Mouse (Mus musculus) G1E-ER4 (cell line): ENCODE results near the gene Phldb3. TPM values are rescaled to one million over a fixed set of nuclear protein-coding genes. Genes with fewer than 3 reads are reported as not detected.

ENCODE experiments used
- GATA1 ChIP-seq: IDR thresholded peaks from one replicate; pipeline ENCODE4 v1.8.0; 2012; ENCODE audit warnings: low read length, inconsistent platforms
- polyA plus RNA-seq: library from polyadenylated mRNA; stranded (reverse); fragments of >175 nt; gene quantifications from 2 replicates; pipeline ENCODE4 v1.2.3, GENCODE M21; 2012

Gene Phldb3
- 2.3 and 3.3 TPM in 2 replicates for polyA plus RNA-seq

DNA sequence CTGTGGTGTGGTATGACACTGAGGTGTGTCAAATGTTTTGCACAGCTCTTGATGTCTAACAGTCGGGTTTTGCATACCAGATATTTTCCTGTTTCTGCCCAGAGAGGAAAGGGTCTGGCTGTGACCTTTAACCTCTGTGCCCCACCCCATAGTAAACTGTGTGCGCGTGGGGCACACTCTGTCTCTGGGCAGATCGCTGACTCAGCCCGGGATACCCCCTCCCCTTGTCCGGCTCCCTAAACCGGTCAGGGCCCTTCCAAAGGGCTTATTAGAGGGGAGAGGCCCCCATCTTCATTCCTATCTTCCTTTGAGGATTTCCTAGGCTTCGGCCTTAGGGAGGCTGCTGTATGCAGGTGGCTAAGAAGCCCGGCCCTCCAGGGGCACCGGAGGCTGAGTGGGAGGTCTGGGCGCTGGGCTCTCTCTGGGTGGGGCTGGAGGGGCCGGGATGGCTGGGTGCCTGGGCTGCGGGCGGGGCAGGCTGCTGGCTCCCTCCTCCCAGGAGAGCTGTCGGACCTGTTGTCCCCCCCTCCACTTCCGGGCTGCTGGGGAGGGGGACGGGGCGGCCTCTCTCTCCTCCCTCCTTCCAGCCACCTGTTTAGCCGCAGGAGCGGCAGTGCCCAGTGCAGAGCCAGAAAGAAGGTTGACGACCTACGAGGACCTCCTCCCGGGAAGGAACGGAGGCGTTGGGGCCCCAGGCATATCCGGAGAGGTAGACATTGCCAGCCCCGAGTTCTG lies at the start of gene Phldb3:
Phldb3 (plus strand) TSS at position 620 of the 735 bp plus-strand sequence.
- TF ChIP-seq GATA1 = no peak

DNA sequence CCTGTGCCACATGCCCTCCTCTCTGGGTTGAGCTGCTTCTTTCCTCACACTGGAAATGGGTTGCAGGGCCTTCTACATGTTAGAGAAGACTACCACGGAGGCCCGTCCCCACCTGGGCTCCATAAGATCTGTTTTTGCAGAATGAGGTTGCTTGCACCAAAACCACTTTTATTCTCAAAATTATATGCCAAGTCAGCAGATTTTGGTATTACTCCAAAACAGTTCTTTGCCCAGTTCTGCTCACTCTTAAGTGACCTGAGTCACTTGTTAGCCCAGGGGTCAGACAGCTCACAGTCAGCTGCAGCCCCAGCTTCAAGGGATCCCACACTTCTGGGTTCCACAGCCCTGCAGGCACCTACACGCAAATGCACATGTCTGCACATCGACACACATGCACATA lies 49.1 kb upstream of the Phldb3 start:
- no peak for TF ChIP-seq GATA1

DNA sequence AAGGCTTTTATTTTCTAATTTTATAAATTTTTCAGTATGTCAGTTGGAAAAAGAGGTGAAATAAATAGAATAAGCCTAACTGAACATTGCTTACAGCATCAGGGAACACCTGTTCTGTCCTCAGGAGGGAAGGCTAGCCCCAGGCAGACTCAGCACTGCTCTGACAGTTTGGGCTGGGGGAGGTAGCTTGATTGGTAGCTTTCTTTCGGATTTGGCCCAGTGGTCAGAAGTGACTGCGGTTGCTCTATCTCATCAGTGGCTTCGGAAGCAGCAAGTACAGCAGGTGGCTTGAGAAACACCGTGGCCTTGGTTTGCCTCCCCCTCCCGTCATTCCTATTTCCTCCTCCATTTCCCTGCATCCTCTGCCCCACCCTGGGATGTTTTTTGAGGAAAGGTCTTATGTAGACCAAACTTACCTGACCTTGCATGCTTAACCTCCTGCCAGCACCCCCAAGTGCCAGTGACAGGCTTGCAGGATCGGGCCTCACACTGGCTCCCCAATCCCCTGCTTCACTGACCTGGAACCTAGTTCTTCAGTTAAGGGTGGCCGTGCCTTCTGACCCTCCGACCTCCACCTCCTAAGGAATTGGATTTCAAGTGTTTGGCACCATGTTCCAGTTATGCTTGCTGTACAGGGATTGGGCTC lies 47.2 kb upstream of the Phldb3 start:
- no peak for TF ChIP-seq GATA1

DNA sequence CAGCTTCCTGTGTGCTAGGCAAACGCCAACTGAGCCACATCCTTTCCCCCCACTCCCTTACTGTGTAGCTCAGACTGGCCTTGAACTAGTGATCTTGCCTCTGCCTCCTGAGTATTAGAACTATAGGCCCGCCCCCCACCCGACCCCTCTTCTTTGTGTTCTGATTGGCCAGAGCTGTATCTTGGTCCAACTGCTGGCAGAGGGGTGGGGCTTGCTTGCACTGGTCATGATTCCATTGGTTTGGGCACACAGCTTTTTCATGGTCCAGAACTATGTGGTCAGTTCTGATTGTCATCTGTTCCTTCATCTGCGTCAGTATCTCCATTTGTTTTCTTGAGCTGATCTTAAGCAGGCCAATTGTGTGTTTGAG lies 46.7 kb upstream of the Phldb3 start:
- TF ChIP-seq GATA1 = no peak

DNA sequence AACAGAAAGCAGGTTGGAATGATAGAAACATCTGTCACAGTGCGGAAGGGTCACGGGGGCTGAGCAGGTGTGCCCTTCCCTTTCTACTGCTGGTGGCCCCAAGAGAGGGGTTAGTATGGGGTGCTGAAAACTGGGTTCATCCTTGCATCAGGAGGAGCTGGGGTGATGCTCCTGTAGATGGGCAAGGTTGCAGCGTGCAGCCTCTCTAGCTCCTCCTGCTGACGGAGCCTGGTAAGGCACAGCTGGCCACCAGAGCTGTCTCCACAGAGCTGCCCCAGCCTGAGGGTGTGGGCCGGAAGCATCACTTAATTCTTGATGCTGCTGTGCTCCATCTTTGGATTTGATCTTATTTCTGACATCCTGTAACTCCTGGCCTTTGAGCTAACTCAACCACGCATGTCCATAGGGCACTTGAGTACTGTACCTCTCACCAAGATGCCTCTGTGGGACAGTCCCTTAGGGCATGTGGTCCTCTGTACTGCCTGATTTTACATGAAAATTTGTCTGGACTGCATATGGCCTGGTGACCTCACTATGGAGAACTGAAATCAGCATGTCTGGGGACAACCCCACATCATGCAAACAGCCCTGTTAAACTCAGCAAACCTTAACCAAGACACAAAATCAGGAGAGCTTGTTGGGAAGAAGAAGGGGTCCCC lies 45.8 kb upstream of the Phldb3 start:
- TF ChIP-seq GATA1 = no peak

DNA sequence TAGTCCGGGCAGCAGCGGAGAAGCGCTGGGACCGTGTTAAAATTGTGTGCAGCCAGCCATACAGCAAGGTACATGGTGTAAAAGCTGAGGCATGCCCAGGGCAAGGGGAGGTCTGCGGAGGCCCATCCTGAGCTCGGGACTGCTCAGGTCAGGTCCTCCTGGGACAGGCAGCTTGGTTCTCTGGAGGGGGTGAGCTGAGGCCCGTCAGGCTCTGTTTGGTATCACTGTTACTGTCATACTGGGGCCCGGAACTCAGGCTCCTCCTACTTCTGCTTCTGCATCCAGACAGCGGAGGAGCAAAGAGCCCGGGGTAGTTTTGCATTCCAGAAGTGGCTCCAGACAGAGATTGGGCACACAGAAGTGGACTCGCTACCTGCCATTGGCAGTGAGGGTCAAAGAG lies 44.9 kb upstream of the Phldb3 start:
- no peak for TF ChIP-seq GATA1

DNA sequence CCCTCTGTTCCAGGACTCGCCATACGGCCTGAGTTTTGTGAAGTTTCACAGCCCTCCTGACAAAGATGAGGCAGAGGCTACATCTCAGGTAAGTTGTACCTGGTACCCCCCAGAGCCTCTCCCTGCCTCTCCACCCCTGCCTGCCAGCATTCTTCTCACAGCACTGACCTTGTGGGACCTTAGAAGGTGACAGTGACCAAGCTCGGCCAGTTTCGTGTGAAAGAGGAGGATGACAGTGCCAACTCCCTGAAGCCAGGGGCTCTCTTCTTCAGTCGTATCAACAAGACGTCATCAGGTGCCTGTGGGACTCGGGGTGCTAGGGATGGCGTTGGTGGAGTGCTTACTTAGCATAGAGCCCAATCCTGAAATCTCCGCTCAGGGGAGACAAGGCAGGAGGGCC lies 44.4 kb upstream of the Phldb3 start:
- no peak for TF ChIP-seq GATA1

DNA sequence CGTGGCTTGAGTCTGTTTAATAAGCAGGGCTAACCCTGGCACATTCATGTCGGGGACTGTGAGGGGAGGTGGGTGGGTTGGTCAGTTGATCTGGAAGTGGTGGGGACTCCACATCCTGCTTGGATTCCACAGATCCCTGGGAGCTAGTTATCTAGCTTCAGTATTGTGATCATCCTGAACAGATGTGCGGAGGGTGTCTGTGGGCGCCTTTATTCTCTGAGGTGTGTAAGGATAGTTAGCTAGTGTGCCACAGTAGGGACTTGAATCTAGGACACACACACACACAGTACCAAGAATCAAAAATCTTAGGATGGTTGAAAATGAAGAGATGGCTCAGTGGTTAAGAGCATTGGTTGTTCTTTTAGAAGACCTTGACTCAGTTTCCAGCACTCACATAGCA lies 42.1 kb upstream of the Phldb3 start:
- TF ChIP-seq GATA1 = no peak

DNA sequence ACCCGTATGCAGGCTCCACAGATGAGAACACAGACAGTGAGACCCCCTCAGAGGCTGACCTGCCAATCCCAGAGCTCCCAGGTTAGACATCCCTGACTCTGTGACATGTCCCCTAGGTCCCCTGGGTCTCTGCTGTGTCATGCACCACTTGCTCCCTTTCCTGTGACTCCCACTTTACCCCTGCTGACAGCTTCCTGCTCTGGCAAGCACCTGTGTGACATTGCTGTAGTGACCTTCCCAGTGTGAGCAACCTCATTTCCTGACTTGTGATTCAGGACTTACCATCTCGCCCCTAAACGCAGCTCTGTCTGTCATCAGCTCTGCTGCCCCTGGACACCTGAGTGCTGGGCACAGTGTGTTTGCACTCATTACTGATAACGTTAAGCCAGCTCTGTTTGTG lies 39.5 kb upstream of the Phldb3 start:
- TF ChIP-seq GATA1 = no peak

DNA sequence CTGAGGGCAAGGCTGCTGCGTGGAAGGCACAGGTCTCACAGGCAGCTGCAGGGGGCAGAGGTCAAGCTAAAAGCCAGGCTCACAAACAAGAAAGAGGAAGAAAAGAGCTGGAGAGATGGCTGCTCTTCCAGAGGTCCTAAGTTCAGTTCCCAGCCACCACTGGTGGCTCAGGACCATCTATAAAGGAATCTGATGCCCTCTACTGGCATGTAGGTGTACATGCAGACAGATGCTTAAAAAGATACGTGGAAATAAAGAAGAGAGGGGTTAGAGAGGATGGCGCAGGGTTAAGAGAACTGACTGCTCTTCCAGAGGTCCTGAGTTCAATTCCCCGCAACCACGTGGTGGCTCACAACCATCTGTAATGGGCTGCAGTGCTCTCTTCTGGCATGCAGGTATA lies 38.1 kb upstream of the Phldb3 start:
- TF ChIP-seq GATA1 = no peak

DNA sequence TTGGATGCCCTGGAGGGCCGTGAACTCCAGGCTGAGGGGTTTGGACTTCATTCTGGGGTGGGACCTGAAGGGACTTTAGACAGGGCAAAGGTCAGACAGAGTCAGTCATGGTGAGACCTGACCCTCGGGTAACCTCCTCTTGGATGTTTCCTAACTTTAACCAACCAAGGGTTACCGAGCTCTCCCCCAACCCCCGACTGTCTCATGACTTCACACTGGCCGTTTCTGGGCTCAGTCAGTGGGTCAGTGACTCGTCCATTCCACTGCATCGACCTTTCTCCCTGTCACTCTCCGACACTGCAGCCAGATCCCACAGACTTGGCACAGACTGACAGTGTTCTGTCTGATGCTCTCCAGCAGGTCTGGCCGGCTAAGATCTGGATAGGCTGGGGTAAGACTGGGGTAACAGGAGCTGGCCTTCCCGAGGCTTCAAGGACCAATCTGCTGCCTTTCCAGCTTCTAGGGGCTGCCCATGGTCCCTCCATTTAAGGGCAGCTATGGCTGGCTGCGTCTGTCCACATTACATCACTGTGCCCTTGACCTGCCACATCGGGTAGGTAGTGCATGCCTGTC lies 36.3 kb upstream of the Phldb3 start:
- TF ChIP-seq GATA1 = no peak

DNA sequence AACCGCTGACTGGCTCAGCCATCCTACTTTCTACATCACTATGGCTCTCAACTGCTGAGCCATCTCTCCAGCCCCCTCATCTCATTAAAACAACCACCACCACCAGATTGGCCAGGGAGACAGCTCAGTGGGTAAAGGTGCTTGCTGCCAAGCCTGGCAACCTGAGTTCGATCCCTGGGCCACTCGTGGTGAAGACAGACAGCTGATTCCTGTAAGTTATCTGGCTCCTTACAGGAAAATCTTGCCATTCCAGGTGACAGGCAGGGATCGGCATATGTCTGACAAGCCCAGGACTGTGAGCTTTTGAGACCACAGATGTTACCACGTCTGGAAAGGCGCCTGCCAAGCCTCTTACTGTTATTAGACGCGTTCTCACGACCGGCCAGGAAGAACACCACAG lies 32.8 kb upstream of the Phldb3 start:
- TF ChIP-seq GATA1 = no peak

DNA sequence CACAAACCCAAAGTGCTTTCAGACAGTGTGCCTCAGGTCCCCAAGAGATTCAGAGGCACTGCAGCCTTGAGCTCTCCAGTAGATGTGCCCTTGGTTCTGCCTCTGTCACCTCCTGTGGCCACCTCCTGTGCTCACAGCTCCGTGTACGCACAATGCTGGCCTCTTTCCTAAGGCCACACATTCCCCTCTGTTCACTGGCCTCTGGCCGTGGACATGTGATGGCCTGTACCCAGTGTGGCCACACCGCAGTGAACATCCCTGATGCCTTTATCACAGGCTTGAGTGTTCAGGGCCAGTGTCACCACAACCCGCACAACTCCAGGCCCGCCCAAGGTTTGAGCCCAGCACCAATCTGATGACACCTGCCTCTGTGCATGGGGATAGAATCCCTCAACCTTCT lies 25.7 kb upstream of the Phldb3 start:
- TF ChIP-seq GATA1 = no peak

DNA sequence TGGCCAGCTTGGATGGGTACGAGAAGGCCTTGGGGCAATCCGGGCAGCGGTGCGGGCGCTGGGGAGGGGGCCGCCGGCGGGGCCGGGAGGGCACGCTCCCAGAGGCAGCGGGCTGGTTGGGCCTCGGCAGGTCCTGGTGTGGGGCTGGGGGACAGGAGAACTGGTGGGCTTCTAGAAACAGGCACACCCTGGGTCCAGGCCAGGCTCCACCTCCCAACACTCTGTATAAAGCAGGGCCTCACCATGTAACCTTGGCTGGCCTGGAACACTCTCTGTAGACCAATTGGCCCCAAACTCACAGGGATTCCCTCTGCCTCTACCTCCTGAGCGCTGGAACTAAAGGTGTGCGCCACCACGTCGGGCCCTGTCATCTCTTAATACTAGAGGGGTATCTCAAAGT lies 24.6 kb upstream of the Phldb3 start:
- TF ChIP-seq GATA1 = no peak

DNA sequence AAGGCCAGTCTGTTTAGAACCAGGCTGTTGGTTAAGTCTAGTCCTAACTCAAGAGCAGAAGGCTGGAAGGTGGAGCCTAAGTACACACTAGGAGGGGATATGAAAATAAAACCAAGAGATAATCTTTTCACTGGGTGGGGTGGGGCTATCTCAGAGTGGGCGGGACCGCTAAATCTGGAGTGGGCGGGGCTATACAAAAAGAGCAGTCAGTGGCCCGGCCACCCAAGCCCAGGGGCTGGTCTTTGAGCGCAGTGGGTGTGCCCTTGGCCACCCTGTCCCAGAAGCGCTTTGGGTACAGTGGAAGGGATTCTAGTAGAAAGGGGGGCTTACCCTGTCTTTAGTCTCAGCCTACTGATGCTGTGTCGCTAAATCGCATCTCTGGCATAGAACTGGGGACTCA lies 23.7 kb upstream of the Phldb3 start:
- no peak for TF ChIP-seq GATA1

DNA sequence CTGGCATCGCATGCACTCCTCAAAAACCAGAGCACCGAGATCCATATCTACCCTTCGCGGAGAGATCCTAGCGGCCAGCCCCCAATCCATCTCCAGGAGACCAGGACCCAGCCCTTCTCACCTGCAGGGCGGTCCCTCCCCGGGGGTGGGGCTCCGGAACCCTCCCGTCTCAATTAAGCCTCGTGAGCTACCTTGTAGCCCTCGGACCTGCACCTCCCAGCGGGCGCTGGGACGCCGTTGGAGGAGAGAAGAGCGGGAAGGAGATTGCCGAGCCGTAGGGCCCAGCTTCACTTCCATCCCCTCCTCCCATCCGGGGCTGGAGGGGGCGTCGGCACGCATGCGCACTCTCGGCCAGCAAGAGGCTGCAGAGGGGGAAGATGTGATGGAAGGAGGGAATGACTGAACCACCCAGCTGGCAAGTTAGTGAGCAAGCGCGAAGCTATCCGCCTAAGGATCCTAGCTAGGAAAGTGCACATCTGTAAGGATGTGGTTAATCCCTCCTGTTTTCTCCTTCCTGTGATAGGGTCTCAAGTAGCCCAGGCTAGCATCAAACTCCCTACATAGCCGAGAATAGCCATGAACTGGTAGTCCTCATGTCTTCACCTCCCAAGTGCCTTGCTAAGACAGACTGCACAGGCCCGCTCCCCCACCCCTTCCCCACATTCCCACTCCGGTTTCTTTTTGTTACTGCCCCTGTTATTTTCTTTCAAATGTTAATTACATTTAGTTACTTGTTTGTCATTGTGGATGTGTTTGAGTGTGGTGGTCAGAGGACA lies 23.0 kb upstream of the Phldb3 start, which contains the start of the genes Ethe1 and Zfp575:
Ethe1 (plus strand) TSS at position 214 of the 776 bp plus-strand sequence.
Zfp575 (minus strand) TSS at position 312 of the 776 bp plus-strand sequence.
- no peak for TF ChIP-seq GATA1
